Mouse (Mus musculus) testis, adult 2 months (tissue): Measurements from ENCODE around the gene Cfap300.

ENCODE experiments used
- CTCF ChIP-seq: fragments of 200-500 bp; IDR thresholded peaks from 2 replicates; pipeline ENCODE4 v1.5.1; 2012; ENCODE audit warnings: low read depth, mild to moderate bottlenecking, inconsistent platforms, low read length, moderate library complexity; ENCODE audit not compliant: control insufficient read depth, insufficient read depth, insufficient replicate concordance
- POLR2A ChIP-seq: fragments of 200-500 bp; IDR thresholded peaks from 2 replicates; pipeline ENCODE4 v1.6.1; 2012; ENCODE audit warnings: low read depth, mild to moderate bottlenecking, inconsistent platforms, low read length, moderate library complexity; ENCODE audit not compliant: control insufficient read depth

DNA sequence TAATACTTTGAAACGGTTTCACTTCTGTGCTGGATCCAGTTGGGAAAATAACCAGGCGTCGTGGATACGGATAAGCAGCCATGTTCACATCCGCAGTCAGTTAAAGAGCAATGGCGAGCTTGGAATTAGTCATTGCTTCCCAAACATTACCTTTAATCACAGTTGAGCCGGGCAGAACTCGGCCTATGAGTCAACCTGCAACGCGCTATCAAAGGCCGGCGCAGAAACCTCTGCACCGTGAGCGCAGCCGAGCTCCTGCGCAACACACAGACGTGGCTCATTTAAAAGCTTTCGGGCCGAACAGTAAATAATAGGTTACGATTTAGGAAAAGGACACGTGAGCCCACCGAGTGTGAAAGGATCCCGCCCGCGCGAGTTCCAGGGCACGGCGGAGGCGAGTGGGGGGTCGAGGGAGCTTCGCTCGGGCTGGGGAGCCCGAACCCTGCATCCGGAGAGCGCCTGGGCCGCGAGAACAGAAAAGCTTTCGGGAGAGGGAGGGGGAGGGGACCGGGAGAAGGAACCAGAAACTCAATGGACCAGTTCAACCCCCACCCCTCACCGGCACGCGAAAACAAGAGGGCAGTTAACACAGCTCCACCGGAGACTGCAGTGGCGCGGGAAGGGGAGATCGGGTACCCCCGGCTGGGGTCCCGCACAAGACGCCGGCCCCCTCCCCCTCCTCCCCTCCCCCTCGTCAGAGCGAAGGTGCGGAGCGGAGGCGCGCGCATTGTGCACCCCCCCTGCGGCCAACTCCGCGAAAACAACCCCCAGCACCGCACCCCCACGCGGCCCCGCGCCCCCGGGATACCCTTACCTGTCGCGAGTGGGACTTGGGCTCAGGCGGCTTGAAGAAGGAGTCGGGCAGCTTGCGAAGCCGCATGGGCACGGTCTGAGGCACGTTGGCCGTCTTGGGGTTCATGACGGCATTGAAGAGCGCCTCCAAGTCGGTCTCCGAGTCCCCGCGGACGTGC lies 39.0 kb downstream of the Cfap300 start:
- TF ChIP-seq CTCF, result no peak
- TF ChIP-seq POLR2A, result 0 out of 2 replicates have a peak, but pooled peaks have one; percentile 18
